Mouse (Mus musculus): ENCODE results near the gene Cnih2.

Gene Cnih2

DNA sequence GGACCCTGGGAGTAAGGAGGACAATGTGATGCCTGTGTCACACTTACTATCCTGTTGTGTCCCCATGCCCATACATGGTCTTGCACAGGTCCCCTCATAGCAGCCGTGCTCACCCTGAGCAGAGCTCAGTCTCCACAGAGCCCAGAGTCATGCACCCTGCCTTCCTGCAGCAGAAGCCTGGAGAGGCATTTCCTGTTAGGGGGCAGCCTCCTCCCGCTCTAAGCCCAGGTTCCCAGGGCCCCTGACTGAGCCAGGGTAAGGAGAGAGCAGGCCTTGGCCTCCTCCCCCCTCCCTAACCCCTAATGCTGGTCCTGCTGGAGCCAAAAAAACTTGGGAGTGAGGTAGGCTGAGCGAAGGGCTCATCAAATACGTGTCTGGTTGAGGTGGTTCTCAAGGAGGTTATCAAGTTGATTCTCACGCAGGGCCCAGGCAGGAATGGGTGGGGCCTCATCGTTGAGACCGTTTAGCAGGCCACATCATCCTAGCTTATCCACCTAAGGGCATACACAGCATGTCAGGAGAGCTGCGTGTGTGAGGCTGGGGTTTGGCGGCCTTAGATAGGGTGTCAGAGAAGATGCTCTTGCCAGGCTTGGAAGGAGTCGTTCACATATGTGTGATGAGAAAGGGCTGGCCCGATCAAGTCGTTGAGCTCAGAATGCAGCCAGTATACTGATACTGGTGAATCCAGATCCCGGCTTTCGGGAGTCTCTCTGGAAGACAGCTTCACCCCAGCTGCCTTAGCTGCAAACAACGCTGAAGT, 31.1 kb downstream of the Cnih2 start:
- DNase-seq = no peak

DNA sequence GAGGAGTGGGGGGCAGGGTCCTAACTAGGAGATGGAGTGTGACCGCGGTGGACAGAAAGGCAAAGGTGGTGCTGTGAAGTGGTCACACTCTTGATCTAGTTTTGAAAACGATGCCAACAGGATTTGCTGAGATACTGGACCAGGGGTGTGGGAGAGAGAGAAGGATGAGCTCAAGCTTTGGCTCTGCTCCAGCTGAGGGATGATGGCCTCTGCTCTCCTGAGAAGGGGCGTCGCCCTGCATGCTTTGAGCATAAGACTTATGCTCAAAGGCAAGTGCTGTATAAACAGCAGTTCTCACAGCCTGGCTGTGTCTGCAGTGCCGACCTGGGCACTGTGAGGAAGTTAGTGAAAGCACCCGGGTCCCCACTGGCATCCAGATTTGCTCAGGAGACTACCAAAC, 33.2 kb downstream of the Cnih2 start:
- DNase-seq = no peak

DNA sequence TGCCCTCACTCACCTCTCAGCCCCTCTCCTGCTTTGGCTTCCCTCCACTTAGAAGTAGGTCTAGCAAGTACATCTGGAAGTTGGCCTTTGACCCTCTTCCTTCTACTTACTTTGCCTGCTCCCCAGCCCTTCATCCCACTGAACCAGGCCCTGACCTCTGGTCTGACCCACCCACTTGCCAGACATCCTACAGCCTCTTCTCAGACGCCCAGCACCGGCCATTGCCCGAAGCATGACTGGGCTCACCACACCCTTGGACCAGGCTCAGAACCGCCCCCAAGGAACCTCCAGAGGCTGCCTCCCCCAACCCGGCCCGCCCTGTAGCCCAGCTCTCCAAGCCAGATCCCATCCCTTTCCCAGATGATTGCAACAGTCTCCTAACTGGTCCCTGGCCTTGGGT, 35.9 kb downstream of the Cnih2 start:
- DNase-seq = no peak

DNA sequence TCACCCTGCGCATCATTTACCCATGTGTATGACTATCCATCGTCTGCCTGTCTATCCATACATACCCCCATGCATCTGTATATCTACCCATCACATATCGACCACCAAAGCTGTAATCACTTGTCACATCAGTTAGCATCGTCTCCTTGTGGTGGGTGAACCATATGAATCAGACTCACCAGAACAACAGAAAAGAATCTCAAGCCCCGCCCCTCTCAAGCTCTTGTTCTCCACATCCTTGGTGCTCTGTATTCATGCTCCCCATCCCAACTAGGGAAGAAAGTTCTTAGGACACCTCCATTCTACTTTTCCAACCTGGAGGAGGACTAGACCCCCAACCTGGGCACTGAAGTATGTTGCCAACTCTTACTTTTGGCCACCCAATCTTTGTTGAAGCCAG, 36.3 kb downstream of the Cnih2 start:
- DNase-seq = no peak

DNA sequence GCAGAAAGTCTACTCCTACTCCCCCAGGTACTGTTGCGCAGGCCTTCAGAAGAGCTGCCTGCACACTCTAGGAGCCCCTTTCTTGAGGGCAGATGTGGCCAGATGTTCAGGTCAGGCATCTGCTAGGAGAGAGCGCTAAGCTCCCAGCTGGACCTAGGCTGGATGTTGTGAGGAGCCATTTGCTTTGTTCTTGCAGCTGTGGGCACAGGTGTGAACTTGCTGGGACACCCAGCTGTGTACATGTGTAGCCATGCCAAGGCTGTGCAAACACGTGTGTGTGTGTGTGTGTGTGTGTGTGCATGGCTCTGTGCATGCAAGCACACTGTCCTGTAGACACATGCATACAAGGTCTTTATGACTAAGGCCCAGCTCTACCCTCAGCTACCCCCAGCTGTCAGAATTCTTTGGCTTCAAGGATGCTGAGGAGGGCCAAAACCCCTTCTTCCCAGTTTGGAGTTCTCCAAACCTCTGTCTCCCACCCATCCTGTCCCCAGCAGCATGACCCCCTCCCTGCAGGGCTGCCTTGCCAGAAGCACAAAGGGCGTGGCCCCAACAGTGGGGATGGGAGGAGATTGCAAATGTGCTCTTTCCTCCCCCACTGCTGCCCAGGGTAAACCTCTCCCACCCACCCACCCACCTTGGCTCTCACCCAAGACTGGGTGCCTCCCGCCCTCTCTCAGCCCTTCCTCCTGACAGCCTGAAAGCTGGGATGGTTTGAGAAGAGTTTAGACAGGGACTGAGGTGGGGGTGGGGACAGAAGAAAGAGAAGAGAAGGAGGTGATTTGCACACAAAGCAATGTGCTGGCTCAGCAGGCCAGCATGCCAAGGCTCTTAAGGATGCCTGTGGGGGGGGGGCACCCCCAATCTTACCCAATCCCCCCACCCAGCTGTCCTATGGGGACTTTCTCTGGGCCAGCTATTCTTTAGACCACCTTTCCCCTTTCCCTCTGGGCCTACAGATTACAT, 37.7 kb downstream of the Cnih2 start:
- no peak for DNase-seq

DNA sequence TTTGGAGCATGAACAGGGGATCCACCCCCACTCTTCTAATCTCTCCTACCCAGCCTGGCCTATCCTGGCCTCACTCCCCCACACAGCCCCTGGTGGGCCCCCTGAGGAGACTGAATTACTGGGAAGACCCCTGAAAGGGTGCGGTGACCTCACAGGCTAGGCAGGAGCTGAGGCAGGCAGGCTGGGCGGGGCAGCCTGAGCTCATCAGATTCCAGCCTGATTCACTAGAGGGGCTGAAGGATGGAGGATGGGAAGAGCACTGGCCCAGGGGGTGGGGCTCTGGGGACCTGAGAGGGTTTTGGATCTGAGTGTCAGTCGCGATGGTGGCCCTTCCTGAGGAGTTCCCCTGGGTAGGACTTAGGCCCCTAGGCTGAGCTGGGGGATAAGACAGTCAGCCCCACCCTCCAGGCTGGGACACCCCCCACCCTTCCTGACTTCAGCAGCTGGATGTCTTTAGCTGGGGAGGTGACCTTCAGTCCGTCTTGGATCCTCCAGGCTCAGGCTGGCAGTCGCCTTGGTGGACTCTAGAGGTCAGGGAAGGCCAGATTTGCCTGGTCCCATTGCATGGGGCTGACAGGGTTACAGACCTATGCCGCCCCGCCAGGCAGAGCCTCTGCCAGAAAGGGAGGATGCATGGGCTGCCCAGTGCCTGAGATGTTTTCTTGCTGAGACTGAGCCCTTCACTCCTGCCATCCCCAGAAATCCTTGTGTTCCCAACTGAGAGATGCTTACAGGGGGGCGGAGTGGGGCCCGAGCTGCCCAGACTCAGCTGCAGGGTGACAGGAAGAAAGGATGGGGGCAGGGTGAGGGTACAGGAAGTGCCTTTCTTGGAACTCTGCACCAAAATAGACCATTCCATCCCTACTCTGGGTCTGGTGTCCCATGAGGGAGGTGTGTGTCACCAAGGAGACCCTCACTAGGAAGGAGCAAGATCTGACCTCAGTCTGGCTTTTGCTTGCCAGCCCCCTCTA, 39.2 kb downstream of the Cnih2 start:
- no peak for DNase-seq

DNA sequence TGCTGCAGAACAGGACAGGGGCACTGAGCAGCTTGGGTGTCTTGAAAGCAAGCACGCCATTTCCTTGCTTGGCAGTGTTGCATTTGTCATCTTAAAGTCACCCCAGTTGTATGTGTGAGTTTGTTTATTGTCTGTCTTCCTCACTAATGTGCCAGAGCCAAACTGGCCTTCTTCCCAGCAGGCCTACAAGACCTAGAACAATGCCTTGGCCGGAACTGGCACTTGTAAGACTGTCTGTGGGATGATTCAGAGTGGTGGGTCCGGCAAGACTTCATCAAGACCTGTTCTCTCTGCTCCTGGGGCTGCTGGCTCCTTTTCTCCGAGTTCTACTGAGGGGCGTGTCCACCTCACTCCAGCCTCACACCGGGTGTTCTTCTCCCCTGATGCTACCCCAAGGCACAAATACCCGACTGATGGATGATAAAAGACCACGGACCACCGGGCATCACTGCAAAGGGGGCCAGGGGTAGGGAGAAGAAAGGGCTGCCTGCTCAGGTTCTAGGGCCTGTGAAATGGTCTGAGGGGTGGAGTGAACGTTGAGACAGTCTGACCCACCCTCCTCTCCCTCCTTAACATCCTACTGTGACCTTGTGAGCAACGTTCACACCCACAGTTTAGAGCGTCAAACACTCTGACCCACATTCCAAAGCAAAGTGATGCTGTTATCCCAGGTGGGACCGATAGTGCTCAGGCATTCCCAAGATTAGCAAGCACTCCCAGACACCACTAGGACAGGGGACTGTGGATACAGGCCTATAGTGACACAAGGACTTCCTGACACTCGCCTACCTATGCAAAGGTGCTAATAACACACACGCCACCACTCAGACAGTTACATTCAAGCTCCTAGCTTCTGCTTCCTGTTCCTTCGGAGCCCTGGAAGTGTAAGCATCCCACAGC, 40.2 kb downstream of the Cnih2 start:
- DNase-seq = no peak

DNA sequence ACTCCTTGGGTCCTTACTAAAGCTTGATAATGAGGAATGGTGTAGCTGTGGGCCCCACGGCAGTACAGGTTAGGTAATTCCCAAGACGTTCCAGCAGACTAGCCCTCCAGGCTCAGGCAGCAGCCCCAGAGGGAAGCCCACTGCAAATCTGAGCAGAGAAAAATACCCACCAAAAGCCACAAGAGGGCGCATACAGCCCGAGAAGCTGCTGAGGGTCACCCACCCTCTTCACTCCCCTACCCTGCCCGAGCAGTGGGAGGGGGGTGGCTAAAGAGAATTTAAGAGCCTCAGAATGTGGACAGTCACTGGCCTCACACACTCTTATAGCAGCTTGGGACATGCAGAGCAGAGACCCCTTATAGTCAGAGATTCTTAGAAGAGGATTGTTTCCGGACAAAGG, 42.1 kb downstream of the Cnih2 start:
- DNase-seq = peak in 1 of 2 experiments; percentile 53

DNA sequence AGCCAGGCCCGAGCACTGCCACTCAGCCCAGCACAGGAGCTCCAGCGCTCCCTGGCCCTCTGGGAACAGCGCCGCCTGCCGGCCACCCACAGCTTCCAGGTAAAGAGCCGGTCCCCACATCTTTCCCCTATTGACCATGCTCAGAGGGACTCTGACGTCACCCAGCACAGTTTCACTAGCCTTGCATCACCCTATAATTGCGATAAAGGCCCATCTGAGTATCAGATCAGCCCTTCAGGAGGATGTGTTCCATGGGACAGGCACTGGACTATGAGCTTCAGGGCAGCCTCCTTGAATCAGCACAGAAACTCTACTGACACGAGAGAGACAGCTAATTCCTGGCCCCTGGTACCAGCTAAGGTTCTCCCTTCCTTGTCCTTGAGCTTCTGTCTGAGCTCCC, 44.4 kb downstream of the Cnih2 start:
- DNase-seq = peak; percentile 76 to 88

DNA sequence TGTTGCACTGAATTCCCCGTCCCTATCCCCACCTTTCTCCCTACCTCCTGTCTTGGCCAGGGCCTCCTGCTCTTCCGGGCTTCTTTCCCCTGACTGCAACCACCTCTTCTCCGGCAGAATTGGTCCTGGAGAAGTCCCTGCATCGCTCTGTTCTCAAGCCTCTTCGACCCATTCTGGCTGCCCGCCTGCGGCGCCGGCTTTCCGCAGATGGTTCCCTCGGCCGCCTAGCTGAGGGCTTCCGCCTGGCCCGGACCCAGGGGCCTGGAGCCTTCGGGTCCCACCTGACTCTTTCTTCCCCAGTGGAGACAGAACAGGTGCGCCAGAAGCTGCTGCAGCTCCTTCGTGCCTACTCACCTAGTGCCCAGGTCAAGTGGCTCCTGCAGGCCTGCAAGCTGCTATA, 45.5 kb downstream of the Cnih2 start:
- peak; percentile 75 to 82 for DNase-seq

DNA sequence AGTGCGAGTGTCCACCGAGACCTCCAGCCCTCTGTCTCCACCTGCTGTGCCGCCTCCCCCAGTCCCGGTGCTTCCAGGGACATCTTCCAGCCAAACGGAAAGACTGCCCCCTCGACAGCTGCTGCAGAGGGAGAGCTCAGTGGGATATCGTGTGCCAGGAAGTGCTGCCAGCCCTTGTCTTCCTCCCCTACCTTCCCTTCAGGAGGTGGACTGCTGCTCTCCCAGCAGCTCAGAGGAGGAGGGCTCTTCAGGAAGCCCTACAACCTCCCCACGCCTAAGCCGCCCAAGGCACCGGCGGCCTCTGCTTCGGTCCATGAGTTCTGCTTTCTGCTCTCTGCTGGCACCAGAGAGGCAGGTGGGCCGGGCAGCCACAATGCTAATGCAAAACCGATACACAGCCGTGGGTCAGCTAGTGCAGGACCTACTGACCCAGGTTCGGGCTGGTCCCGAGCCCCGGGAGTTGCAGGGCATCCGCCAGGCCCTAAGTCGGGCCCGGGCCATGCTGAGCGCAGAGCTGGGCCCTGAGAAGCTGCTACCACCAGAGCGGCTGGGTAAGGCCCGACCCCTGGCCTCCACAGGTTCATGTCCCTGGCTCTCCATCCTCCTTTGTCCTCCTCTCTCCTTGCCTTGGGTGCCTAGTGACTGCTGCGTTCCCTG, 46.0 kb downstream of the Cnih2 start:
- peak; percentile 54 to 63 for DNase-seq

DNA sequence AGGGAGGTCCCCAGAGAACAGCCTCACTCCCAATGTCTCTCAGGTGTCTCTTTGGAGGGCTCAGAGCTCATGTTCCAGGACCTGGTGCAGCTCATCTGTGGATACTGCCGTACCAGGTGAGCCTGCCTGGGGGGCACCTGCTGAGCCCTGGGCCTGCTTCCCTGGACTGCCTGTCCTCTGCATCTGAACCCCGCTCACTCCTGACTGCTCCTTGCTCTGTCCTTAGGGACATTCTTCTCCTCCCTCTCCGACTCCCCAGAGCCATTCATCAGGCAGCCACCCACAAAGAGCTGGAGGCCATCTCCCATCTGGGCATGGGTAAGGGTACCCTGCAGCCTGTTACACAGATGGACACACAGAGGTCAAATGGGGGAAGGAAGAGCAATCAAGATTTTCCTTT, 46.8 kb downstream of the Cnih2 start:
- DNase-seq = peak; percentile 40

DNA sequence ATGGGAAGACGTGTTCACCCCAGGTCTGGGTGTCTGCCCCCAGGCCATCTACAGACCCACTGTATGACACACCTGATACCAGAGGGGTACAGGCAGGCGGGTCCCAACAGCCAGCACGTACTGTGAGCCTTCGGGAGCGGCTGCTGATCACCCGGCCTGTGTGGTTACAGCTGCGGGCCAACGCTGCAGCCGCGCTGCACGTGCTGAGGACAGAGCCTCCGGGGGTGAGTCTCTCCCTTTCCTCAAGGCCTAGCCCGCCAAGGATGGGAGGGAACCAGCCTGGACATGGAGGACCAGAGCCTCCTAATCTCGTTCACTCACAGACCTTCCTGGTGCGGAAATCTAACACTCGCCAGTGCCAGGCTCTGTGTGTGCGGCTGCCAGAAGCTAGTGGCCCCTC, 47.3 kb downstream of the Cnih2 start:
- DNase-seq = peak in 1 of 2 experiments; percentile 36

DNA sequence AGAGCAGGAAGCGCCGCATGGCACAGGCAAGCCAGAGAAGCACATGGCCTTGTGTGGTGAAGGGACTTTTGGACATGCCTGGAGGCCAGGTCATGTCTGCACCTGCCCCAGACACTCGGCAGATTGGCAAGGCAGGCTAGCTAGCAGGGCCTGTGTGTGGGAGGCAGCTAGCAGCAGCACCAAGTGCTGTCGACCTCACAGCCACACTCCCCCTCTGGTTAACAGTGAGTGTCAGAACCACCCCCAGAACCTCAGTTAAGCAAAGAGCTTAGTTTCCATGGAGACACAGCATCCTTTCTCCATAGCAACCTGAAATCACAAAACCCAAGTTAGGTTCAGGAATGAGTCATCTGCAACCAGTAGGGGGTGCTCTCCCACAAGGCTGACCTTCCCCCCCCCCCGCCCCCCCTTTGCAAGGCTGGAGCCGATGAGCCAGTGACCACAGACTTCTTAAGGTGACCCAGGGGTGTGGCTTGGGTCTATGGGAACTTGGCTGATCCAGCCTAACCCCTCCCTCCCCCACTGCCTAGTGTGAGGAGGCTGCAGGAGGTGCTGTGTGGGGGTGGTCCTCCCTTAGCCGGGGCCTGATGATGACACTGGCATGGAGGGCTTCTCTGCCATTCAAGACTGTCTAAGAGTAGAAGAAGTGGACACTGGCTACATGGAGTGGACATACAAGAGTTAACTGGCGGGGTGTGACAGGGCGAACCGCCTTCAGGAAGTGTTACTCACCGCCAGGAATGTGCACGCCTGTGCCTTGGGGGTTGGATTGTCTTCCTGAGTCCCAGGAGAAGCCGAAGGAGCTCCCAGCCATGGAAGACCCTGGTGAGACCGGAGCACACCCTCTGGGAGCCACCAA, 48.0 kb downstream of the Cnih2 start, which contains the start of gene Rin1:
Gene Rin1, plus strand, starts transcription at position 435 of the 859 bp plus-strand sequence.
- DNase-seq = peak in 1 of 2 experiments; percentile 60

DNA sequence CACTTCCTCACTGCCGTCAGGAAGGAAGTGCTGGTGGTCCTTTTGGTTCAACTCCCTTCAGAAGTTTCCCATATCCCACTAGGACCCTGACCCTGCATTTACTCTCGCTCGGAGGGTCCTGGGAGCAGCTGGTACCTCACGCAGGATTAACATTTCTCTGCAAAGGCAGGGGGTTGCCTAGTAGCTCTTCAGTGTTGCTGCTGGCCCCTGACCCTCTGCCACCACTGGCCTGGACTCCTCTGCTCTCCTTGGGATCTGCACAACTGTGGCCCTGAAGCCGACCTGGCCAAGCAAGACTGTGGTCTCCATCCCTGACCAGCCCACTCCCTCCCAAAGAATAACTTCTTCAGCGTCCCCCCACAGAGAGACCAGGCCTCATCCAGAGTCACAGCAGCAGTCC, 49.0 kb downstream of the Cnih2 start:
- no peak for DNase-seq

DNA sequence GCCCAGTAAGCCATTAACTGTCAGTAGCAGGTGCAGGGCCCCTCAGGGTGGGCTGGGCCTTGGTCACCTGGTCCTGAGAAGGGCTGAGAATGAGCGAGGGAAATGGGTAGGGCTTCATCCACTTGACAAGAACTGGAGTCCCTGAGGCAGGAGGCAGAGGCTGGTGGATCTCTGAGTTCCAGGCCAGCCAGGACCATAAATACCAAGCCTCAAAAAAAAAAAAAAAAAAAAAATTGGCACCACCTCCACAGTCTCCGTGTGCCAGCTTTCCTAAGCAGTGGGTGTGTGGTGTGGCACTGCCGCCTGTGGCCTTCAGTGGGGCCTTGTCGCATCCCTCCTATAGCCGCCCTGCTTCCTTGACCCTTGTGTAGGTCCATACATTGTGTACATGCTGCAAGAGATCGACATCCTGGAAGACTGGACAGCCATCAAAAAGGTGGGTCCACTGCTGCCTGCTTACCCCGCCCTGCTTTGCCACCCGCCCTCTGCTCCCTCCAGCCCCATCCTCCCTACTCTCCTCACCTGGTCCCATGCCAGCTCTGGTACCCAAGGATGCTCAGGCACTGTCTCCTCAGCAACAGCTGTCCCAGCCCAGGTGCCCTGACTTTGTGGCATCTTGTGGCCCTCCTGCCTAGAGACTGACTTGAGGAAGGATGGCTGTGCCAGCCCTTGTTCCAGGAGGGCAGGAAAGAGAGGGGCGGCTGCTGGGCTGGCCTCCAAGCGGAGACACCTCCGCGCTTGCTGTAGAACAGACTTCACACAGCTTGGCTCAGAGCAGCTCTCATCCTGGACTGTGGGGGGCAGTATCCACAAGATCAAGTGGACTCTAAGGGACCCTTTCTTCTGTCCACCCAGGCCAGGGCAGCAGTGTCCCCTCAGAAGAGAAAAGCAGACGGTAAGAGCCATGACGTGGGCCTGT, 49.9 kb downstream of the Cnih2 start:
- peak in 1 of 2 experiments; percentile 42 for DNase-seq

DNA sequence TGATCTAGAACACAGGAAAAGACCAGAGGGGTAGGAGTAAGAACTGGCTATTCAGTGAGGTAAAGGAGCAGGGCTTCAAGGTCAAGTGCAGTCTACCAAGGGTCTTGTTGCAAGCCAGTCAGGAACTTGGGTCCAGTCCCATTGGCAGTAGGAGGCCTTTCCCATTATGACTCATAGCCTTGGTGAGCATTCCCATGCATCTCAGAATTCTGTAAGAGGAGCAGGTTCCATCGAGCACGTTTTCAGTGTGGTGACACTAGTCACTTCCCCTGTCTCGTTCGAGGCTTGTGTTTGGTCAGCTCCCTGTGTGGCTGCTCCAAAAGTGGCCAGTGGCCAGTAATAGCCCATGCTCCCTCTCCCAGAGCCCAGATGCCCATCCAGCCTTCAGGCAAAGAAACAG, 52.8 kb downstream of the Cnih2 start:
- peak in 1 of 2 experiments; percentile 40 for DNase-seq
